Mouse (Mus musculus) A20 (cell line): ENCODE results near the gene Mmp24.
"Not testable (repeated sequence)": the region's sequence is repeated elsewhere in the genome, so short reads cannot be mapped to it uniquely, and the experiment has no call there.

Experiments used
- DNase-seq: peaks from one replicate; pipeline ENCODE4 v3.0.0-alpha.2; 2011; ENCODE audit warnings: low read depth, low spot score

Mmp24 gene

GRCm38 (mm10) chr2:155774927-155775684, at the start of gene Mmp24:
Gene Mmp24, plus strand, starts transcription at chr2:155775342.
- no peak for DNase-seq

GRCm38 (mm10) chr2:155726302-155726701, 48.8 kb upstream of the Mmp24 start:
- DNase-seq = no peak

- DNase-seq = no peak
These were observed 47.3 kb upstream of the Mmp24 start for GRCm38 (mm10) chr2:155727764-155728395.

GRCm38 (mm10) chr2:155728742-155729141, 46.4 kb upstream of the Mmp24 start:
- DNase-seq = no peak

GRCm38 (mm10) chr2:155729158-155729645, 45.9 kb upstream of the Mmp24 start, which contains the start of gene Edem2:
Gene Edem2, minus strand, starts transcription at chr2:155729475.
- DNase-seq = peak; percentile 94

- no peak for DNase-seq
These were observed 40.1 kb upstream of the Mmp24 start for GRCm38 (mm10) chr2:155735080-155735479.

GRCm38 (mm10) chr2:155735766-155736165, 39.4 kb upstream of the Mmp24 start, which contains the start of gene Gm17581:
Gene Gm17581, minus strand, starts transcription at chr2:155735866.
- not testable (repeated sequence) for DNase-seq

- DNase-seq = no peak
These were observed 38.2 kb upstream of the Mmp24 start for GRCm38 (mm10) chr2:155736936-155737335.

- DNase-seq = no peak
These were observed 37.3 kb upstream of the Mmp24 start for GRCm38 (mm10) chr2:155737803-155738202.

GRCm38 (mm10) chr2:155742211-155742610, 32.9 kb upstream of the Mmp24 start:
- no peak for DNase-seq

- DNase-seq = no peak
These were observed 32.2 kb upstream of the Mmp24 start for GRCm38 (mm10) chr2:155742931-155743337.

GRCm38 (mm10) chr2:155743351-155743750, 31.8 kb upstream of the Mmp24 start:
- DNase-seq = no peak

GRCm38 (mm10) chr2:155745487-155745886, 29.7 kb upstream of the Mmp24 start:
- DNase-seq = no peak

GRCm38 (mm10) chr2:155749394-155749793, 25.7 kb upstream of the Mmp24 start:
- peak; percentile 78 for DNase-seq

- DNase-seq = no peak
These were observed 23.9 kb upstream of the Mmp24 start, which contains the start of gene Procr for GRCm38 (mm10) chr2:155751014-155751786. Gene Procr, plus strand, starts transcription at chr2:155751117.

GRCm38 (mm10) chr2:155755746-155756145, 19.4 kb upstream of the Mmp24 start:
- peak; percentile 82 for DNase-seq

- peak; percentile 45 for DNase-seq
These were observed 18.1 kb upstream of the Mmp24 start for GRCm38 (mm10) chr2:155756855-155757566.

GRCm38 (mm10) chr2:155764679-155765418, 10.3 kb upstream of the Mmp24 start:
- peak; percentile 72 for DNase-seq

- DNase-seq = no peak
These were observed 1.5 kb upstream of the Mmp24 start for GRCm38 (mm10) chr2:155773664-155774063.

GRCm38 (mm10) chr2:155774261-155774926, 748 bp upstream of the Mmp24 start:
- no peak for DNase-seq
